Mouse (Mus musculus): ENCODE measurements at regions not wholly inside any gene's neighbourhood (a gene's known extent, or its start where the extent isn't known, plus 50 kb on each side); places are given as distances from the start of the nearest gene placed in this dataset.

GRCm38 (mm10) chr14:123037444-123037843 lies 53.6 kb upstream of the Tmtc4 start:
- no peak for TF ChIP-seq CHD2 (IDR thresholded peaks at IDR 0.05; ENCODE audit: low read depth, low read length)
- TF ChIP-seq ZNF384 (IDR thresholded peaks at IDR 0.05; ENCODE audit: low read depth, low read length): no peak
- TF ChIP-seq ZC3H11A (IDR thresholded peaks at IDR 0.05; ENCODE audit: borderline replicate concordance, low read depth, low read length): no peak

Data from ES-E14 (cell line).